Mouse (Mus musculus): Measurements from ENCODE around the gene Fam207a.

Gene Fam207a

GRCm38 (mm10) chr10:77515385-77516348 lies at the start of gene Fam207a:
Gene Fam207a, minus strand, starts transcription at chr10:77515785.
- peak; percentile 96 to 97 for DNase-seq

GRCm38 (mm10) chr10:77565005-77565404 lies 49.4 kb upstream of the Fam207a start:
- DNase-seq, result no peak

- DNase-seq, result no peak
Measured at GRCm38 (mm10) chr10:77561508-77561907, 45.9 kb upstream of the Fam207a start.

GRCm38 (mm10) chr10:77560830-77561229 lies 45.2 kb upstream of the Fam207a start:
- DNase-seq, result no peak

GRCm38 (mm10) chr10:77560090-77560489 lies 44.5 kb upstream of the Fam207a start:
- no peak for DNase-seq

- DNase-seq, result no peak
Measured at GRCm38 (mm10) chr10:77557641-77558040, 42.1 kb upstream of the Fam207a start.

GRCm38 (mm10) chr10:77556631-77557030 lies 41.0 kb upstream of the Fam207a start:
- DNase-seq, result no peak

GRCm38 (mm10) chr10:77554918-77555317 lies 39.3 kb upstream of the Fam207a start:
- DNase-seq, result no peak

GRCm38 (mm10) chr10:77553285-77553684 lies 37.7 kb upstream of the Fam207a start:
- DNase-seq, result no peak

GRCm38 (mm10) chr10:77552162-77552561 lies 36.6 kb upstream of the Fam207a start:
- no peak for DNase-seq

GRCm38 (mm10) chr10:77550874-77551273 lies 35.3 kb upstream of the Fam207a start:
- peak; percentile 72 to 79 for DNase-seq

- DNase-seq, result peak in 1 of 2 experiments; percentile 34
Measured at GRCm38 (mm10) chr10:77548576-77548975, 33.0 kb upstream of the Fam207a start.

GRCm38 (mm10) chr10:77544916-77545315 lies 29.3 kb upstream of the Fam207a start:
- DNase-seq, result peak; percentile 48 to 62

- no peak for DNase-seq
Measured at GRCm38 (mm10) chr10:77543226-77543625, 27.6 kb upstream of the Fam207a start.

GRCm38 (mm10) chr10:77541864-77542666 lies 26.5 kb upstream of the Fam207a start:
- no peak for DNase-seq

GRCm38 (mm10) chr10:77540576-77541102 lies 25.1 kb upstream of the Fam207a start:
- DNase-seq, result no peak

GRCm38 (mm10) chr10:77539320-77539945 lies 23.8 kb upstream of the Fam207a start:
- no peak for DNase-seq

GRCm38 (mm10) chr10:77537215-77538209 lies 21.9 kb upstream of the Fam207a start:
- DNase-seq, result no peak

- peak; percentile 51 to 56 for DNase-seq
Measured at GRCm38 (mm10) chr10:77536727-77537126, 21.1 kb upstream of the Fam207a start.

- DNase-seq, result no peak
Measured at GRCm38 (mm10) chr10:77532020-77532413, 16.4 kb upstream of the Fam207a start.

Data from lung, postnatal 4 days (tissue).